Mouse (Mus musculus): ENCODE data around the gene Zpbp2.
A peak's percentile ranks its signal among the peaks of the same experiment; 100 is the strongest.

Zpbp2 gene

DNA sequence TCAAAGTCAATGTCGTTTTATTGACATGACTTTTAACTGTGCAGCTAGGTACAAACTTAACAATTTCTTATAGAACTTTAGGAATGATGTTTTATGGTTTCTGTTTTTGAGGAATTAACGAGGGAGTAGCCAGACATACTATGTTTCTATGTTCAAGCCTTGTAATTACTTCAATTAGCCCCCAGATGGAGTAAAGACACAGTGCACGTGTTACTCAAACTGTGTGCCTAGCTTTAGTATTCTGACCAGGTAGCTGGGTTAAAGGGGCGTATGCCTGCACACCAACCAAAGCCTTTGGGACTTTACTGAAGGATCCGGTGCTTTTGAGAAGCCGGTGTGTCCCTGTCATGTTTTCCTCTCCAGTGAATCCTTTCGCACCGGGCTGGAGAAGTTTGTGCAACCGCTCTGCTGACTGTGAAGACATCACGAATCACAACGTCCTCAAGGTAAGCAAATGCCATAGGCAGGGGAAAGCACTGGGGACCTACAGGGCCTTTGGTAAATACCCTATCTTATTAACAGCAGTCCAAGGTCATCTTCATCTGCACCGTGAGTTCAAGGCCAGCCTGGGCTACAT, 4.3 kb downstream of the Zpbp2 start:
- DNase-seq (ENCODE audit: low read depth), result peak; percentile 67

DNA sequence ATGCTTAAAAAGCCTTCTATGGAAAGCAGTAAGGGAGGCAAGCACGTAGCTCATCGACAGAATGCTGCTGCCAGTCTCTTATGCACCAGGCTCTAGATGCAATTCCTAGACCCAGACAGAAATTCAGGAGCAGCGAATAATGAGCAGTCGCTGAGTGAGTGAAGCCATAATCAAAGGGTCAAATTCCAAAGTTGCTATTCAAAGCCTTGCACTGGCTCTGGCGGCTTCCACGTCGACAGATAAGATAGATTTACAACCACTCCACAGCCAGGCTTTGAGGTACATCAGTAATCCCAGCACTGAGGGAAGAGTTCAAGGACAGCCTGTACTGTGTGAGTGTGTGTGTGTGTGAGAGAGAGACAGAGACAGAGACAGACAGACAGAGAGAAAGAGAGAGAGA, 10.0 kb downstream of the Zpbp2 start:
- no peak for DNase-seq (ENCODE audit: low read depth)

DNA sequence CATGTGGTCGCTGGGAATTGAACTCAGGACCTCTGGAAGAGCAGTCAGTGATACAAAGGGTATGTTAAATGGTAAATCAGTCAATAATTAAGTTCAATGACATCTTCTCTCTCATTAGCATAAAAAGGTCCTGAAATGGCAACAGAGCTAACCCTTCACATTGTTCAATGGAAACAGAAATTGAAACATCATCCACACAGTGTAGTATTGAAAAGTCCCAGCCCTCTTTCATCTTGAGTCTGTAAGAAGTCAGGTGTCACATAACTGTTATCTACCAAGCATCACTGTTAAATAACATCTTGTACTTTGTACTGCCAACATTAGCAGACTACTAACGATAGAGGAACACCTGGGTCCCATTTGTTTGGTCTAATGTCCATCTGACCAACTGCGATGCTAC, 12.1 kb downstream of the Zpbp2 start:
- peak; percentile 79 for DNase-seq (ENCODE audit: low read depth)

DNA sequence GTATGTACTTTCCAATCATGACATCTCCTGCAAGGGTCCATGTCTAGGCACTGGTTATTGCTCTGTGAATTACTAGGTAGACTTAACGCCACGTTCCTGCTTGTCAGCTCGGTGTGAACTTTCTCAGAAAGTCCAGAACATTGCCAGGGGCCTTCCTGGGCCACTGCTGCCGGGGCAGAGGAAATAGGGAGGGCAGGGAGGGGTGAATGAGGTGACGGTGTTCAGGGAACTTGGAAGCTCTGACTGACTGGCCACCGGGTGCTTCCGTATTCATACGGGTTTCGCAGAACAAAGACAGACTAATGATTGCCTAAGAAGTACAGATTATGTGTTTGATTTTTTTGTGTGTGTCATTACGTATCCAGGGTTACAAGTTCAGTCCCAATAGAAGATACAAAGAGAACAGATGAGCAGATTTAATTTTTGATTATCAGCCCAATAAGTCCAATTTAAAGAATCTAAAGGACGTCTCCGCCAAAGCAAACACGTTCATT, 13.1 kb downstream of the Zpbp2 start:
- DNase-seq (ENCODE audit: low read depth), result peak; percentile 46

DNA sequence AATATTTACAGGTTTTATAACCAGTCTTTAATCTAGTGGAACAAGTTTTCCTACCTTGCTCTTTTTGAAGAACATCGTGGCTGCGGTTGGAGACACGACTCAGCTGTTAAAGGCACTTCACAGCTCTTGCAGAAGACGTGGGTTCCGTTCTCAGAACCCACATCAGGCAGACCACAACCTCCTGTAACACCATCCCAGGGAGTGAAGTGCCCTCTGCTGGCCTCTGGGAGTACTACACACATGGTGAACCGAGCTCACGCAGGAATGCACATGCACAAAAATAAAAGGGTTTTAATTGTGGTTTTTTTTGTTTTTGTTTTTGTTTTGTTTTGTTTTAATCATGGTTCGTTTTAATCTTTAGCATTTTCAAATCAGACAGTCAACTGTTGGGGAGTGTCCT, 17.4 kb downstream of the Zpbp2 start:
- DNase-seq (ENCODE audit: low read depth), result peak; percentile 85

DNA sequence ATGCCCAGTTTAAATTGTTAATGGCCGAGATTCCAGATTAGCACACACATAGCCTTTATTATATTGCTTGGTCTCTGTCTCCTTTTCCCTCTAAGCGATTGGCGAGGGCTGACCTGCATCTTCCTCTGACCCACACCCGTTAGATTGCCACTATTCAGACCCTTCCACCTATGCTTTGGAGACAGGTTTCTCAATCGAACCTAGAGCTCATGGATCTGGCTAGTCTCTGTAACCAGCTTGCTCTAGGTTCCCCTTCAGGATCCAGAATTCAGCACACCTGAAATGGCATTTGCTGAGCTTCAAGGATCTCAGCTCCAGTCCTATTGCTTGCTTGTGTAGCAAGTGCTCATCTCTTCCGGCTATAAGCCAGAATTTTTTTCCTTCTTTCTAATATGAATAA, 18.6 kb downstream of the Zpbp2 start:
- DNase-seq (ENCODE audit: low read depth), result no peak

DNA sequence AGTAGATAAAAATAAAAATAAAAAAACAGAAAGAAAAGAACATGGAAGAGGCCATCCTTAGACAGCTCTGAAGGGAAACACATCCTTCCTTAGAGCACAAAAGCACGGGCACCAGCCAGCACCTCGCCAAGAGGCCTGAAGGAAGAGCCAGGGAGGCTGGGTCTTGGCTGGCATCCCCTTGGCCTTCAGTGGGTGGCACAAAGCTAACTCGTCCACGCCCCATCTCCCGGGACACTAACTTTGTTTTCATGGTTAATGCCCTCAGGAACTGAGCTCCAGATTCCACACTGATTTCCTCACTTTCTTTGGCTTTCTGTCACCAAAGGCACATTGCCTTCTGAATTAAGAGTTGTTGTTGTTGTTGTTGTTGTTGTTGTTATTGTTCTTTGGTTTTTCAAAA, 26.9 kb downstream of the Zpbp2 start:
- DNase-seq (ENCODE audit: low read depth), result no peak

DNA sequence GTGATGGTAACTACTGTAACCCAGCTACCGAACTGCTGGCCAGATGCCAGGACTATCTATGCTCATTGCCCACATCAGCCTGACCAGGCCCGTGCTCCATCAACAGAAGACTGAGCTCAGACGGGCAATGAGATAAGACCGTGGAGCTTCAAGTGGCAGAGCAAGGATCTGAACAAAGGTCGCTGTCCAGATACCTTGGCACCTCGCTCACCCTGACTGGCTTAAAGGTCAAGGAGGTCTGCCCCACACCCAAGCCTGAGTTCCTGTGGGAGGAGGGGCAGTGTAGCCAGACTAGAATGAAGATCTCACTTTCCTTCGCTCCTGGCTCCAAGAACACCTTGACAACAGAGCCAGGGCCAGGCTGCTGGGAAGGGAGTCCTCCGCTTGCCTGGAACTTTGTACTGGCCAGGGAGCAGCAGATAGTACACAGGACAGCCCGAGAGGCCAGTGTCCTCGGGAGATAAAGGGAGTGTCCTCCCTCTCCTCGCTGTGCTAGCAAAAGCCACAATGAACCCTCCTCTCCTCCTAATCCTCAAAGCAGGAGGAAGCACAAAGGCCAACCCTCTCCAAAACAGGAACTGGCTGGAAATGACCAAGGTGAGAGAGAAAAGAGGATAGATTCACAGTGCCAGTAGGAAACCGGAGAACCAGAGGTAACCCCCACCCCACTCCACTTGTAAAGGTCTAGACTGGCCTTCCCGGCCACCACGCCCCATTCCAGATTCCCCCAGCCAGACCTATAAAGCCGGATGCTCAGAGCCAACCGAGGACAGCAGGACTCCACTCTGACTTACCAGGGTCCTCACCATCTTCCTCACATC, 29.6 kb downstream of the Zpbp2 start:
- no peak for DNase-seq (ENCODE audit: low read depth)

DNA sequence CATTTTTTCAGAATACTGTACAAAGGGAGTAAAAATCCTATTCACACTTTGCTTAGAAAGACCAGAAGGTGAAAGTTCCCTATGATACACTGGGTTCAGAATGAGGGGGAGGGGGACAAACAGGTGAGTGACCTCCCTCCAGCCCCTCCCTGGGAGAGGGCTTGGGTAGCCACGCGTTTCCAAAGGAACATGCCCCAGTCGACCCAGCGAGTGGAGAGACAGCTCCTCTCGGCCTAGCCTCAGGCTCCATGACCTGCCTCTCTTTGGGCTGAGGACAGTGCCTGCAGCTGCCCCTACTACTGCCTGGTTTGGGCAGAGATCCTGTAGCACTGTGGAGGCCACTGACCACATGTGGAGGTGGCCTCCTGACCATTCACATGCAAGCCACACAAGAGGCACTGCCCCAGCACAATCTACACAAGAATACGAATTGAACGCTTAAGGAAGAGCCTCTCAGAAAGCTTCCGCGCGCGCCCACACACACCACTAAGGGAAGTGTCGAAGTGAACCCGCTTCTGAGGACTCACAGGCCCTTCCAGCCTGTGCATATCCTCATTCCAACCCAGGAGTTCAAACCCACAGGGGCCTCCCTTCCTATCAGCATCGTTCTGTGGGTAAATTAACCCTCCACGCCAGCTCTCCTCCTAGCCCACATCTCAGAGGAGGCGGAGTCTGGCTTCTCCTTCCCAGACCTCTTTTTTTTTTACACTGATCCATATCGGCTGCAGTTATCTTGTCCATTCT, 30.6 kb downstream of the Zpbp2 start:
- DNase-seq (ENCODE audit: low read depth), result no peak

DNA sequence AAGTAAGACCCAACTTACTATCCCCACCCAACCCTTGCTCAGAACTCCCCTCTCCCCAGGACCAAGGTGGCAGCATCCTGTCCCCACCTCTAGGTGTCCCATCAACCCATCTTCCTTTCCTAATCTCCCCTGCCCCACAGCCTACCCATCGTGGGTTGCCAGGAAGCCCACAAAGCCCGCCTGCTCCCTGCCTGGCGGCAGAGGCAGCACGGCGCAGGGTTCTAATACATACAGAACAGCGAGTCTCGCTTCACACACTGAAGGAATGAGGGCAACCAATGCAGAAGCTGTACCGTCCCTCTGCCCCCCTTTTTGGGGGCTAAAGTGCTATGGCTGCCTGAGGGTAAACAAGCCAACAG, 31.1 kb downstream of the Zpbp2 start:
- DNase-seq (ENCODE audit: low read depth), result no peak

DNA sequence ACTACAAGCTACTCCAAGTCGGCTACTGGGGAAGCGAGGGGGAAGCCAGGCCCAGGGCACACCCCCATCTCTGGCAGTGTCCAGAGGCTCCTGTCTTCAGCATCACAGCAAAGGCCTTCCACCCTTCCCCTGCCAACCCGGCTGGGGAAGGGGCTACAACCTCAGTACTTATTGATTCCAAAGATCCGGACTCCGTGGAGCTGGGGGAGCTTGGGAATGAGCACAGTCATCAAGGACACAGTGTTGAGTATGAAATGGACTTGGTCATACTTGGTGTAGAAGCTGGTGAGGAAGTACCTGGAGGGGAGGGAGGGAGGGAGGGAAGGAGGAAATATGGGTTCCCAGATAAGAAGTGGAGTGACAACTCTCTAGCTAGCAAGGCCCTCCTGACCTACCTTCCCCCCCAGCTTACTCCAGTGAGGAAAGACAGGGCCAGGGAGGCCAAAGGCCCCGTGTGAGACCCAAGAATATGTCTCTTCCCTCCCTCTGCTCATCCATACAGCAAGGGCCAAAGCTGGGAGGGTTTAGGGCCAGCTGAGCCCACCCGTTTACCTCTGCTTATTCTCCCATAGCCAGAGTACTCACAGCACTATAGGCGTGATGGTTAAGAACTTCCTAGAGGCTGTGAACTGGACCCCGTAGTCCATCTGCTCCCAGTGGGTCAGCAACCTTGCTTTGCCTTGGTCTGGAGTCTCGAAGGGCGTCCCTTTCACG, 31.8 kb downstream of the Zpbp2 start:
- DNase-seq (ENCODE audit: low read depth), result no peak

DNA sequence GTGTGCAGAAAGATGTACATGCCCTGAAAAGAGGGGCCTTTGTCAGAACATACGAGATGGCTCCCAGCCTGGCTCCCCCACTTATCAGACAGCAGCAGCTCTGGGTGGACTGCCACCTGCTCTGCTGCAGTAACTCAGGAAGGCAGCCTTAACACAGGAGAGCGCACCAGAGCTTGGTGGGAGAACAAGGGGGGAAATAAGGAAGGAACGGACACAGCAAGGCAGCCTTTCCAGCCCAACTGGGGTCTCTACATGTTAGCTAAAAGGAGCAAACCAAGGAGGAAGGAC, 32.3 kb downstream of the Zpbp2 start:
- DNase-seq (ENCODE audit: low read depth), result no peak

DNA sequence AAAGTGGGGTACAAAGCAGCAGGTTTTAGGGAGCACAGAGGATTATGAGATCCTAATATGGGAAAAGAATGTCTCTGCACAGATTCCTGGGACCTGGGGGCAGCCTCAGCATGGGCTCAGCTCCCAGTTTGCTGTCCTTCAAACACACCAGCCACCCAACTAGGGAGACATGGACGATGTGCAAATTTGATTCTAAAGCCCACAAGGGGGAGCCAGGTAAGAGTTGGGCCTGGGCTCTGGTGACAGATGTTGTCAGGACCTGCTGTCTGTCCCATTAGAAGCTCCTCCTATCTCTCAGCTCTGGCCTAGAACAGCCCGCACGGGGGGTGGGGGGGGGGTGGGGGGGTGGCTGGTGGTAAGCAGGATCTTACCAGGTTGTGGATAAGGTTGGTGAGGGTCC, 32.7 kb downstream of the Zpbp2 start:
- DNase-seq (ENCODE audit: low read depth), result peak; percentile 58

DNA sequence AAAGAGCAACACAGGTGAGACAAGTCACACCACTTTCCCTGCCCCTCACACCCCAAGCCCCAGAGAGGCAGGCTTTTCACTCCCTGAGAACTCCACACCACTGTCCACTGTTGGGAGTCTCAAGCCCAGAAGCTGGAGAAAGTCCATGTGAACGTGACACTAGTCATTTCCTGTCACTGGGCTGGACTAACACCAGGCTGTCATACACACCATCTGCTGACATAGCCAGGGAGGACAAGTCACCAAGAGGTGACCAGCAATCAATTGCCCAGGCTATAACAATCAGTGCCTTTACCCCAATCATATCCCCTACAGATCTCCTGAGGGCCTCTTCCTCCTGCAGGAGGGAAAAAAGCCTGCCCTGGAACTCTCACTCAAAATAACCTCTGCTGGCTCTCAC, 33.2 kb downstream of the Zpbp2 start:
- no peak for DNase-seq (ENCODE audit: low read depth)

DNA sequence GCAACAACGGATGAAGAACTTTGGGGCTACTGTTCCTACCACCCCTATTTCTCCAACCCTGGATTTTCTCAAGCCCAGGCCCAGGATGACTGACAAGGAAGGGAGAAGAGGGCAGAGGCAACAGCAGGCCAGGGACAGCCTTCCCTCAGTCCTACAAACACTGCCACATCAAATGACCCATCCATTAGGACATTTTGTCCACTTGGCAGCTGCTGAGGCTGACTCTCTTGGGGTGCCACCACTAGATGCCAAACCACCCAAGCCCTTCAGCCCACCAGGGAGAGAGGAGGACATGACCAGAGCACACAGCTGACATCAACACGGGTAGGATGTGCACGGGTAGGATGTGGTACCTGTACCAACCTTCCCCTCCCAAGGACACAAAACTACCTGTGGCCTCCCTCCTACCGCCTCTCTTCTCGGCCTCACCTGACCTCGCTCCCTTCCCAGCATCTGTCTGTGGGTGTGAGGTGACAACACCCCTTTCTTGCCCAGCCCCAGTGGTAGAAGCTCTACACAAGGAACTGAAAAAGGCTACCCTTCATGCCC, 33.8 kb downstream of the Zpbp2 start:
- DNase-seq (ENCODE audit: low read depth), result no peak

DNA sequence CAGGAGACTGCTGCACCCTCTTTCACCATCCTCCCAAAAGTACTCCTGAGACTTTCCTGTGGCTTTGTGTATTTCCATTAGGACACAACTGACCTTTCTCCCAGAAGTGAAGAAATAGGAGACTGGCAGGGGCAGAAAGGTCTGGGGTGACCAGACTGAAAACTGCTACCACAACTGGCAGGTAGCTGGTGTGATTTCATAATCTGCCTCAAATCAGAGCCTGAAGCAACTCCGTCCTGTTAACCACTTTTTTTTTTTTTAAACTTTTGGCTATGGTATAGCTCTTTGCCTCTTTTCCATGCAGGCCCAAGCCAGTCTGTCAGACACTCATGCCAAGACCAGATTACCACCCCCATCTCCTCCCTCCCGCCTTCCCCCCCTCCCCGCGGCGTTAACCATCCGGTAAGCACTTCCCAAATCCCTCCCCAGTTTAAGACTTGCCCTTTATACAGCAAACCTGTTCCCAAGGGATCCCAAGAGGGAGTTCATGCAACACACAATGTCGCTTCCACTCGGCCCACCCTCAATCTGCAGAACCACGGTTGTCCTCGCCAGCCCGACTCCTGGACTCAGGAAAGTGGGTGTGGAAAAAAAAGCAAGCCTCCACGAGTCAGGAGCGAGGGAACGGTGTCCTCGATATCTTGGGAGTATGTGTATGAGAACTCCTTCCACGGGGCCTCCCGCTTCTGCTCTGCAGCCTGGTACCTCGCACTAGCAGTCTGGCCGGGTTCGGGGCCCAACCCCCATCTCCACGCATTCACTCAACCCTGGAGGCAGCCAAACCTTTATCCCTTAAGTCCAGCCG, 35.4 kb downstream of the Zpbp2 start:
- DNase-seq (ENCODE audit: low read depth), result peak; percentile 28

DNA sequence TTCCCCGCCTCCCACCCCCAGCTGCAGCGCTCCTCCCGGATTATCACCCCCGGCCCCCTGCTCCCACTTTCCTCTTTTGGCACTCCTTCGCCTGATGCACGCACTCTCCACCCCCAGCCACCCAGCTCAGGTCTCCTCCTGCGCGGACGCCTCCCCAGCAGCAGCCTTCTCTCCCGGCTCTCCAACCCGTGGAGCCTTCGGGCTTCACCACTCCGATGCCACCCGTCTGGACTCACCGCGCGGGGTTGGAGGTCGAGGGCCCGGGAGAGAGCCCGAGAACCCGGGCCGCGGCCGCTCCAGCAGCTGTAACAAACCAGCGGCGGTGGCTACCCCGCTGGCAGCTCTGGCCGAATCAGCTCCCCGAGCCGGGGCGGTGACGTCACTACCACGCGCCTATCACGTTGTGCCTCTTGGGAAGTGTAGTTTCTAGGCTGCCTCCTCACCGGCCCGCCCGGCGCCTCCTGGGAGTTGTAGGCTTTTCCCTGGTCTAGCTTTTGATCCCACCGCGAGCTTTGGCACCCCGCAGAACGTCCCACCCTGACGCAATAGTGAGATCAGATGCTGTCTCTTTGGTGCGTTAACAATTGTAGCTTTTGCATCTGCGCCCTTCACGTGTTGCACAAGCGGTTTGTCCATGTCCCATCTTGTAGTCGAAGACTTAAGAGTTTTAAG, 36.1 kb downstream of the Zpbp2 start, which contains the start of gene Ormdl3:
TSS of gene Ormdl3 (minus strand) at position 477 of the 672 bp plus-strand sequence.
- DNase-seq (ENCODE audit: low read depth), result peak; percentile 98

DNA sequence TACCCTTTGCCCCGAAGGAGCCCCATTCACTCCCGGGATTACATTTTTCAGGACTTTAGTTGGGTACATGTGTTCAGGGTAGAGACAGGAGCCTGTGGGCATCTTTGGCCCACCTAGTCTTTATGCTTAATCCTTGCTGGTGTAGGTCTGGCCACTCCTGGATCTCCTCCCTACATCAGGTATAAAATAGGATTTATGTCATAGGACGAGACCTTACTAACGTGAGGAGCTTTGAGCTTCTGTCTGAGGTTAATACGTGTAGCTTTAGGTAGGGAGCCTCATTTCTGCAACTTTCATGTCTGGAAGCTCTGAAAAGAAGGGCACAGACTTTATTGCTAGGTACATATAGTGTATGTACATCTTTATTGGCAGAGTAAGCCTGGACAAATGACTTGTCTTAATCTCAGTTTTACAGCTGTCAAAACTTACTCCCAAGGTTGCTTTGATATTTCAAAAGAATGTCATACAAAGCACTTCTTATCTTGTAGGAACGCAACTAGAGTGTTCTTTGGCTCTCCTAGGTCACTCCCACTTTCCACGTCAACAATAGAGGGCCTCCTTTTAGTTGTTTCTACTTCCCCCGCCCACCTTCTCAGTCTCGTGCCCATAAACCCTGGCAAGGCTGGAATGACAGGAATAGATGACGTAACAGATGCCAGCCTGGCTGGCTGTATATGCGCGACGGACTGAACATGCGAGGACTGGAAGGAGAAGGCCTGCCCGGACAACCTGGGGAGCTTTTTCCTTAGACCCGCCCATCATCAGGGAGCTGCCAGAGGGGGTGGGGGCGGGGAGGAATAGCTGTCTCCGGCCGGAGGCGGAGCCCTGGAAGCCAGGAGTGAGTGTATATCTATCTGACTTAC, 37.0 kb downstream of the Zpbp2 start:
- peak; percentile 89 for DNase-seq (ENCODE audit: low read depth)

DNA sequence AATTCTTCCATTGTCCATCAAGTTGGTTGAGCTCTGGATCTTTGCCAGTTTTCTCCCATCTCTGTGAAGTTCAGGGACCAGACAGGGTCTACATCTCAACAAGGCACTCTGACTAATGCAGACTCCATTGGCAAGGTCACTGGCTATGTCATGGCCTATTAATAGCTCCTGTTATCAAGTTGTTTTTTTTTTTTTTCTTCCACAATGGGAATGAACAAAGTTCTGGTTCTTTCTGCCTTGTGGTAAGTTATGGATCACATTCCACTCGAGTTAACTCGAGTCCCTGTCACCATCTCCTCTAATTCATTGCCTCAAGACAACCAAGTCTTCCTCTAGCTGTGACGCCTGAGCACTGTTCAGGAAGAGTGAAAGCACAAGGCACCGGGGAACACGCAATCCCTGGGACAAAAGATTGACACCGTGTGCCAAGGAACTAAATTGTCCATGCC, 38.0 kb downstream of the Zpbp2 start:
- DNase-seq (ENCODE audit: low read depth), result peak; percentile 27

DNA sequence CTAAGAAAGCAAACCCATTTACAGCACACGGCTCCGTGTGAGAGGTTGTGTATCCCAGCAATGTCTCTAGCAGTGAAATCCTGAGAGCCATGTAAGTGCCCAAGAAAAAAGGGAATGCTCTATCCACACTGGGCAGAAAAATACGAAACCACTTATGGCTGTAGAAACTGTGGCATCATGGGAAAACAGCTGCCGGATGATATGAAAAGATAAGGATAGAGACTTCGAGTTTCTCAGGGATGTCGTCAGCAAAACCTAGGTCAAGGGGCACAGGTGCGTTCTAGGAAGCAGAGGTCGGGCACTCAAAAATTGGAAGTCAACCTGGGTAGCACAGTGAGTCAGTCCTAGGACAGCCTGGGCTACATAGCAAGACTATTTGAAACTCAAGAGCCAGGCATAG, 38.4 kb downstream of the Zpbp2 start:
- no peak for DNase-seq (ENCODE audit: low read depth)
